10 mouse cellular contexts compared by ENCODE assay signal in genomic region chr3:33838877-33839276, GRCm38 (mm10). TPM values are rescaled to one million over a fixed set of nuclear protein-coding genes. Genes with fewer than 3 reads are reported as not detected.
DNase-seq lines count a peak whose midpoint lies in the region; ATAC-seq lines count a peak whose summit lies in the region.
"Had no signal": no experiment of that assay in that cellular context is flagged by ENCODE, and none has a peak within 500 bp of the region (broad histone marks: within the 10 kb centered on the region; RNA-seq: fewer than 3 reads in every experiment).

No protein-coding gene starts in this region.

- no peaks in the 10 kb centered on the region for H3K79me2 ChIP-seq in macrophage (ENCODE audit: inconsistent target)

- WGBS in macrophage (ENCODE audit: missing documents): 42% methylated on average over 10 of the region's 10 CpGs
- WGBS in neural tube, embryonic 15.5 days: 72% methylated on average over 10 of the region's 10 CpGs

- H3K4me1 ChIP-seq in brown adipose tissue, adult 24 weeks (ENCODE audit: control insufficient read depth, insufficient read depth, insufficient read length, low read length): peaks cover 3% of the 10 kb centered on the region; the same call in 1 of the 2 replicates
- H3K4me1 ChIP-seq in neural tube, embryonic 15.5 days: peaks cover 4% of the 10 kb centered on the region; the same call in 1 of the 2 replicates

- ATAC-seq in neural tube, embryonic 15.5 days (ENCODE audit: low FRiP score): no peak
- ATAC-seq: forebrain, postnatal 0 days had no signal

- H3K36me3 ChIP-seq in macrophage (ENCODE audit: inconsistent target): no peaks in the 10 kb centered on the region
- H3K36me3 ChIP-seq in neural tube, embryonic 15.5 days: no peaks in the 10 kb centered on the region
- H3K36me3 ChIP-seq: hindbrain, embryonic 10.5 days had no signal

- H3K9ac ChIP-seq in neural tube, embryonic 15.5 days (replicated peaks): no peak overlapping the region
- H3K9ac ChIP-seq: forebrain, postnatal 0 days had no signal

- no peaks in the 10 kb centered on the region for H3K27me3 ChIP-seq in neural tube, embryonic 15.5 days (replicated peaks)

- H3K4me3 ChIP-seq in brown adipose tissue, adult 24 weeks (ENCODE audit: insufficient read depth, low read depth, low read length): peak overlapping the region; percentile 23
- H3K4me3 ChIP-seq in macrophage (ENCODE audit: inconsistent target): peak overlapping the region; percentile 5; the same call in 1 of the 2 replicates
- H3K4me3 ChIP-seq in neural tube, embryonic 15.5 days (replicated peaks): no peak overlapping the region
- H3K4me3 ChIP-seq: hindbrain, embryonic 10.5 days had no signal

- H3K9me3 ChIP-seq in neural tube, embryonic 15.5 days (replicated peaks): no peaks in the 10 kb centered on the region
- H3K9me3 ChIP-seq: hindbrain, embryonic 10.5 days had no signal

- no peak overlapping the region for H3K4me2 ChIP-seq in neural tube, embryonic 15.5 days

- peak; percentile 17 for DNase-seq in adrenal gland, postnatal 14 days
- no peak for DNase-seq in adrenal gland, adult 18-20 months (ENCODE audit: low spot score in 2 of 2)
- DNase-seq in kidney, postnatal 10 days: peak; percentile 11
- no peak for DNase-seq in kidney, adult 18-20 months
- no peak for DNase-seq in urinary bladder, postnatal 25 days (ENCODE audit: low spot score)
- DNase-seq: forebrain, postnatal 0 days had no signal

- no peak overlapping the region for H3K27ac ChIP-seq in brown adipose tissue, adult 24 weeks (replicated peaks; ENCODE audit: low read depth, low read length)
- H3K27ac ChIP-seq in macrophage: no peak overlapping the region
- H3K27ac ChIP-seq in neural tube, embryonic 15.5 days (replicated peaks): no peak overlapping the region
- H3K27ac ChIP-seq: hindbrain, embryonic 10.5 days had no signal

RNA-seq across cellular contexts. Expression of gene Ccdc39, which starts 5.2 kb away (rescaled TPM):
- 0.85 and 1.4 TPM in 2 replicates for total RNA-seq in adrenal gland, postnatal 14 days (2021)
- total RNA-seq in adrenal gland, adult 18-20 months (2021): 1 to 10 TPM; 2.1 to 2.6 TPM
- polyA plus RNA-seq in brown adipose tissue, adult 24 weeks (2012; ENCODE audit: insufficient read depth, insufficient read length, missing spikeins): not detected in 2 replicates
- total RNA-seq in macrophage (2018; cell fraction: chromatin; rRNA removed): 1 to 10 TPM in 18 of 26 experiments, under 1 TPM in 8; 0.34 to 3.8 (median 1.2) TPM
- total RNA-seq in macrophage (2018; cell fraction: cytosol; rRNA removed): under 1 TPM in 25 of 26 experiments, not detected in 1; 0.03 to 0.54 (median 0.14) TPM
- 1 to 10 TPM in 14 of 26 experiments, under 1 TPM in 12; 0.23 to 2.5 (median 1.0) TPM for total RNA-seq in macrophage (2018; cell fraction: nucleus; rRNA removed)
- polyA plus RNA-seq in macrophage (2018): 0.18 to 0.26 TPM in 2 of 3 replicates, not detected in the other
- polyA plus RNA-seq in neural tube, embryonic 15.5 days (2015; fragmentation: Nextera tagmentation; extraction: Ambion mirVana): 13.1 and 13.3 TPM in 2 replicates

RNA-seq across cellular contexts. Expression of gene Ttc14, which starts 39.2 kb away (rescaled TPM):
- total RNA-seq in adrenal gland, postnatal 14 days (2021): 44.0 and 53.1 TPM in 2 replicates
- total RNA-seq in adrenal gland, adult 18-20 months (2021): 10 to 100 TPM; 32.1 to 46.6 TPM
- 13.6 and 17.9 TPM in 2 replicates for polyA plus RNA-seq in brown adipose tissue, adult 24 weeks (2012; ENCODE audit: insufficient read depth, insufficient read length, missing spikeins)
- total RNA-seq in macrophage (2018; cell fraction: chromatin; rRNA removed): 100 to 1,000 TPM; 169 to 364 (median 283) TPM
- 10 to 100 TPM; 11.6 to 33.3 (median 16.8) TPM for total RNA-seq in macrophage (2018; cell fraction: cytosol; rRNA removed)
- total RNA-seq in macrophage (2018; cell fraction: nucleus; rRNA removed): 100 to 1,000 TPM; 115 to 235 (median 160) TPM
- 21.2 to 24.7 TPM (median 22.8 TPM) in 3 replicates for polyA plus RNA-seq in macrophage (2018)
- 67.3 and 71.4 TPM in 2 replicates for polyA plus RNA-seq in neural tube, embryonic 15.5 days (2015; fragmentation: Nextera tagmentation; extraction: Ambion mirVana)

Comparison
In these comparisons a context has a peak if more than half of its experiments do, and no peak if none do; other contexts are left out.
1. DNase-seq: peak in adrenal gland, postnatal 14 days (single experiment) and kidney, postnatal 10 days (single experiment); none in adrenal gland, adult 18-20 months (0 of 2), kidney, adult 18-20 months (single experiment) and urinary bladder, postnatal 25 days (single experiment).
2. RNA of gene Ccdc39, which starts 5.2 kb away (polyA plus RNA-seq): 13.1 to 13.3 TPM in neural tube, embryonic 15.5 days; 0.18 to 0.26 TPM in macrophage and not detected in brown adipose tissue, adult 24 weeks; every median in the first group is over 10 times any median in the second.